Mouse (Mus musculus) neural tube, embryonic 11.5 days (tissue): Measurements from ENCODE around the gene Ergic3. TPM values are rescaled to one million over a fixed set of nuclear protein-coding genes. Genes with fewer than 3 reads are reported as not detected.

Experiments used
- ATAC-seq: fragments of 200-750 bp; cut with Nextera tagmentation; 2 replicates; pipeline ENCODE4 v1.8.0; 2017; ENCODE audit warnings: moderate number of reproducible peaks, mild to moderate bottlenecking, moderate TSS enrichment, moderate library complexity; ENCODE audit not compliant: insufficient read depth, low FRiP score, low TSS enrichment
- DNase-seq: peaks from one replicate; pipeline ENCODE4 v3.0.0-alpha.2; 2015; ENCODE audit warnings: low spot score
- H3K27ac ChIP-seq: fragments of 300-500 bp; sonication (generic); 2 replicates; pipeline ENCODE4 v1.5.1; 2014; ENCODE audit warnings: low read depth, mild to moderate bottlenecking, low read length
- H3K27me3 ChIP-seq: fragments of 300-500 bp; sonication (generic); 2 replicates; pipeline ENCODE4 v1.6.1; 2014; ENCODE audit warnings: mild to moderate bottlenecking, low read length, mixed read lengths; ENCODE audit not compliant: control insufficient read depth, insufficient read depth
- H3K36me3 ChIP-seq: fragments of 300-500 bp; sonication (generic); 2 replicates; pipeline ENCODE4 v1.6.1; 2014; ENCODE audit warnings: mild to moderate bottlenecking, low read length, moderate library complexity, mixed read lengths; ENCODE audit not compliant: control insufficient read depth, insufficient read depth
- H3K4me1 ChIP-seq: fragments of 300-500 bp; sonication (generic); 2 replicates; pipeline ENCODE4 v1.6.1; 2014; ENCODE audit warnings: low read length, mixed read lengths; ENCODE audit not compliant: control insufficient read depth, insufficient read depth
- H3K4me2 ChIP-seq: fragments of 300-500 bp; sonication (generic); 2 replicates; pipeline ENCODE4 v1.6.1; 2014; ENCODE audit warnings: low read depth, mild to moderate bottlenecking, moderate library complexity
- H3K4me3 ChIP-seq: fragments of 300-500 bp; sonication (generic); 2 replicates; pipeline ENCODE4 v1.5.1; 2014; ENCODE audit warnings: low read depth, low read length
- H3K9ac ChIP-seq: fragments of 300-500 bp; sonication (generic); 2 replicates; pipeline ENCODE4 v1.6.1; 2014; ENCODE audit warnings: mild to moderate bottlenecking, low read length
- H3K9me3 ChIP-seq: fragments of 300-500 bp; sonication (generic); 2 replicates; pipeline ENCODE4 v1.6.1; 2016; ENCODE audit warnings: low read length; ENCODE audit not compliant: control insufficient read depth
- WGBS: fragments of 180-500 bp; shearing (Covaris S2); extraction: QIAGEN DNeasy Blood & Tissue Kit; methylation state at CpG from one replicate; pipeline ENCODE4 v1.1.7; 2014; 5-methylcytosine and 5-hydroxymethylcytosine counted together
- polyA plus RNA-seq: library from polyadenylated mRNA; unstranded; fragments of >200 nt; fragmentation: Nextera tagmentation; extraction: Ambion mirVana; gene quantifications from 2 replicates; pipeline ENCODE4 v1.2.1, GENCODE M21; 2014

Gene Ergic3
- polyA plus RNA-seq, 1 experiment from 2014 or later: 226 TPM

GRCm38 (mm10) chr2:155987131-155987530 is 20.7 kb upstream of the Ergic3 start:
- 93% methylated on average over 6 of the region's 6 CpGs for WGBS
- H3K36me3 ChIP-seq: peaks cover 41% of the 10 kb centered on the region
- no peak for ATAC-seq
- no peak overlapping the region for H3K4me3 ChIP-seq
- H3K27ac ChIP-seq: no peak overlapping the region
- no peaks in the 10 kb centered on the region for H3K4me1 ChIP-seq
- H3K9ac ChIP-seq: no peak overlapping the region
- no peak overlapping the region for H3K4me2 ChIP-seq
- no peaks in the 10 kb centered on the region for H3K9me3 ChIP-seq
- H3K27me3 ChIP-seq: no peaks in the 10 kb centered on the region
- no peak for DNase-seq

GRCm38 (mm10) chr2:155989085-155989484 is 18.8 kb upstream of the Ergic3 start:
- DNase-seq (no peak), ATAC-seq (no peak)
- no peak overlapping the region for H3K4me3 ChIP-seq
- no peaks in the 10 kb centered on the region for H3K27me3 ChIP-seq
- no peak overlapping the region for H3K27ac ChIP-seq
- 90% methylated on average over 4 of the region's 4 CpGs for WGBS
- no peak overlapping the region for H3K4me2 ChIP-seq
- no peak overlapping the region for H3K9ac ChIP-seq
- no peaks in the 10 kb centered on the region for H3K9me3 ChIP-seq
- no peaks in the 10 kb centered on the region for H3K4me1 ChIP-seq
- peaks cover 37% of the 10 kb centered on the region for H3K36me3 ChIP-seq

DNA sequence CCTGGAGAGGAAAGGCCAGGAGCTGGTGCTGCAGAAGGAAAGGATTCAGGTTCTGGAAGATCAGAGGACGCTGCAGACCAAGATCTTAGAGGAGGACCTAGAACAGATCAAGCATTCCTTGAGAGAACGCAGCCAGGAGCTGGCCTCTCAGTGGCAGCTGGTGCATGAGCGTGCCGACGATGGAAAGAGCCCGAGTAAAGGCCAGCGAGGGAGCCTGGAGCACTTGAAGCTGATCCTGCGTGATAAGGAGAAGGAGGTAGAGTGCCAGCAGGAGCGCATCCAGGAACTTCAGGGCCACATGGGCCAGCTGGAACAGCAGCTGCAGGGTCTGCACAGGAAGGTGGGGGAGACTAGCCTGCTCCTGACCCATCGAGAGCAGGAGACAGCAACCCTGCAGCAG is 16.7 kb upstream of the Ergic3 start:
- WGBS: 95% methylated on average over 10 of the region's 10 CpGs
- no peaks in the 10 kb centered on the region for H3K27me3 ChIP-seq
- H3K36me3 ChIP-seq: peaks cover 33% of the 10 kb centered on the region
- no peaks in the 10 kb centered on the region for H3K9me3 ChIP-seq
- DNase-seq (no peak), ATAC-seq (no peak)
- no peak overlapping the region for H3K27ac ChIP-seq
- no peak overlapping the region for H3K4me3 ChIP-seq
- no peaks in the 10 kb centered on the region for H3K4me1 ChIP-seq
- H3K9ac ChIP-seq: no peak overlapping the region
- H3K4me2 ChIP-seq: no peak overlapping the region

GRCm38 (mm10) chr2:155991863-155992321 is 16.0 kb upstream of the Ergic3 start:
- WGBS: 89% methylated on average over 14 of the region's 14 CpGs
- ATAC-seq: no peak
- Histone ChIP-seq H3K9me3 (no peaks in the 10 kb centered on the region), H3K9ac (no peak overlapping the region), H3K4me1 (no peaks in the 10 kb centered on the region), H3K27me3 (no peaks in the 10 kb centered on the region), H3K27ac (no peak overlapping the region), H3K4me3 (no peak overlapping the region), H3K36me3 (peaks cover 35% of the 10 kb centered on the region), H3K4me2 (no peak overlapping the region)
- no peak for DNase-seq

- H3K4me1 ChIP-seq: peaks cover 4% of the 10 kb centered on the region; the same call in 1 of the 2 replicates
- H3K4me2 ChIP-seq: no peak overlapping the region
- peaks cover 2% of the 10 kb centered on the region; the same call in 1 of the 2 replicates for H3K36me3 ChIP-seq
- ATAC-seq (no peak), DNase-seq (no peak)
- no peak overlapping the region for H3K27ac ChIP-seq
- no peak overlapping the region for H3K4me3 ChIP-seq
- H3K9me3 ChIP-seq: no peaks in the 10 kb centered on the region
- no peaks in the 10 kb centered on the region for H3K27me3 ChIP-seq
- WGBS: 89% methylated on average over 4 of the region's 4 CpGs
- no peak overlapping the region for H3K9ac ChIP-seq
Observed at GRCm38 (mm10) chr2:156005393-156005792, 2.5 kb upstream of the Ergic3 start.

DNA sequence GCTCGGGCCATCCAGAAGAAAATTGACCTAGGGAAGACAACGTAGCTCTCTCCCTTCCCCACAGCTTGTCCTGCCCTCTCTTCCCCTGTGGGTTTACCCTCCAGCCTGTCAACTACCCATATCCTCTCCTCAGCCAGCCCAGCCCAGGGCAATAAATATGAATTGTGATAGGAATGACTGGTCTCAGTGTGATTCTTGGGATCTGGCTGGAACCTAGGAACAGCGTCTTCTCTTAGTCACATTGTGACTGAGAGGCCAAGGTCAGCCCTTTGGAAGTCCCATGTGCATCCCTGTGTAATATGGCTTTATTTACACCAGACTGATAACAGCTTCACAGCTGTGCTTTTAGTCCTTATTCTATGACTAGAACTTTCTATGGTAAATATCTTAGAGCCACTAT is 10.3 kb downstream of the Ergic3 start:
- Histone ChIP-seq H3K9ac (no peak overlapping the region), H3K4me2 (no peak overlapping the region), H3K4me3 (no peak overlapping the region), H3K27me3 (no peaks in the 10 kb centered on the region), H3K9me3 (no peaks in the 10 kb centered on the region), H3K4me1 (no peaks in the 10 kb centered on the region), H3K27ac (no peak overlapping the region), H3K36me3 (peaks cover 23% of the 10 kb centered on the region)
- no peak for ATAC-seq
- WGBS: 82% methylated on average over 3 of the region's 3 CpGs
- no peak for DNase-seq

DNA sequence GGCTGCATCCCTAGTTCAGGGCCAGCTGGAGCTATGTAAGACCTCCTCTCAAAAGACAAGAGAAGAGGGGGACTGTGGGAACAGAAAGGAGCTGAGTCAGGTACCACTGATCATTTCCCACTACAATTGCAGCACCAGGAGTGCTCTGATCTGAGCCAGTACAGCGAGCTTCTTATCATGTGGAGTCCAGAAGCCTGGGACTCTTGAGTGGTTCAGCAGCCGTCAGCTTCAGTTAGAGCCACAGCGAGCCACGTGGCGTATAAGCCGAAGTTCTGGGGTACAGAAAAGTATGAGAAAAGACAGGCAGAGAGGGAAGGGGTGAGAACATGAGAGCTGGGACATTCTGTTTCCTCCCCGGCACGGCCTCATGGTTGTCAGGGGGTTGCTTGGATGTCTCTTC is 13.4 kb downstream of the Ergic3 start:
- ATAC-seq: no peak
- Histone ChIP-seq H3K27ac (no peak overlapping the region), H3K9ac (no peak overlapping the region), H3K4me3 (no peak overlapping the region), H3K36me3 (peaks cover 5% of the 10 kb centered on the region), H3K9me3 (no peaks in the 10 kb centered on the region), H3K27me3 (no peaks in the 10 kb centered on the region), H3K4me2 (no peak overlapping the region), H3K4me1 (no peaks in the 10 kb centered on the region)
- 88% methylated on average over 8 of the region's 8 CpGs for WGBS
- DNase-seq: no peak

GRCm38 (mm10) chr2:156021765-156022164 is 13.9 kb downstream of the Ergic3 start:
- no peaks in the 10 kb centered on the region for H3K4me1 ChIP-seq
- no peak overlapping the region for H3K27ac ChIP-seq
- H3K9me3 ChIP-seq: no peaks in the 10 kb centered on the region
- WGBS: 94% methylated on average over 2 of the region's 2 CpGs
- 0 out of 2 replicates have a peak, but pooled peaks cover 2% of the 10 kb centered on the region for H3K36me3 ChIP-seq
- H3K4me3 ChIP-seq: no peak overlapping the region
- no peaks in the 10 kb centered on the region for H3K27me3 ChIP-seq
- DNase-seq (no peak), ATAC-seq (no peak)
- no peak overlapping the region for H3K4me2 ChIP-seq
- H3K9ac ChIP-seq: no peak overlapping the region

DNA sequence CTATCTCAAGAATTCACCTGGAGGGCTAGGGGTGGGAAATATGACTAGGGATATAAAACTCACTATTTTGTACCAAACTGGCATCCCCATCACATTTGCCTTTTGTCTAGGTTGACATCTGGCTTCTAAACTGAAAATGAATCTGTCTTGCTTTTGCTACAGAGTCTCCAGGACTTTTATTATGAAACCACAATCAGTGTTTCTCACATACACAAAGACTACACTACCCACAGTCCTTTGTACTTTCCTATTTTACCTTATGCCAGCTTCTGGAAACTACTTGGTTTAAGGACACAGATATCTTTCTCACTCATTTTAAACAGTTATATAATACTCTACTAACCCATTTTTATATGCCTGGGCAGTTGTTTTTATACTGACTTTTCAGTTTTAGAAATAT is 17.6 kb downstream of the Ergic3 start:
- ATAC-seq: no peak

More for the DNA sequence above, 17.6 kb downstream of the Ergic3 start:
- Histone ChIP-seq H3K9me3 (no peaks in the 10 kb centered on the region), H3K27ac (no peak overlapping the region), H3K4me1 (no peaks in the 10 kb centered on the region), H3K27me3 (no peaks in the 10 kb centered on the region), H3K9ac (no peak overlapping the region), H3K36me3 (no peaks in the 10 kb centered on the region), H3K4me3 (no peak overlapping the region), H3K4me2 (no peak overlapping the region)
- DNase-seq: no peak
